In genomic region chr3:121722971-121723844, GRCm38 (mm10) we compare ENCODE assay signal across 8 mouse cellular contexts. TPM values are rescaled to one million over a fixed set of nuclear protein-coding genes. Genes with fewer than 3 reads are reported as not detected.
DNase-seq lines count a peak whose midpoint lies in the region; ATAC-seq lines count a peak whose summit lies in the region.

Gene F3 (plus strand): TSS chr3:121723537.

- no peaks in the 10 kb centered on the region for H3K36me3 ChIP-seq in intestine, embryonic 16.5 days (ENCODE audit: control insufficient read depth, insufficient read depth, low read length)
- no peaks in the 10 kb centered on the region for H3K36me3 ChIP-seq in midbrain, embryonic 10.5 days

- H3K27me3 ChIP-seq in intestine, embryonic 16.5 days (replicated peaks; ENCODE audit: control insufficient read depth, insufficient read depth, low read length): peaks cover 15% of the 10 kb centered on the region; the same call in 1 of the 2 replicates
- peaks cover 81% of the 10 kb centered on the region for H3K27me3 ChIP-seq in midbrain, embryonic 10.5 days (ENCODE audit: low read depth, poor library complexity, severe bottlenecking)

- peak; percentile 87 to 95 for DNase-seq in adrenal gland, adult (ENCODE audit: inconsistent age in 2 of 2, low spot score in 1 of 2)
- DNase-seq in embryo, embryonic 10 days (ENCODE audit: low spot score): peak; percentile 91
- DNase-seq in gastrocnemius, postnatal 4 days (ENCODE audit: low spot score in 2 of 2): peak; percentile 75 to 80
- DNase-seq in left cerebral cortex, postnatal 4 days: peak; percentile 85
- DNase-seq in midbrain, embryonic 10.5 days (ENCODE audit: low spot score): peak; percentile 86
- DNase-seq in skeletal muscle tissue, adult 2 months (ENCODE audit: low read depth, low spot score): peak; percentile 55

- peak within 1 kb of the TSS; percentile 57 for H3K27ac ChIP-seq in intestine, embryonic 16.5 days (ENCODE audit: low read length)
- peak within 1 kb of the TSS; percentile 82 for H3K27ac ChIP-seq in midbrain, embryonic 10.5 days (replicated peaks)

- intact Hi-C loops in left cerebral cortex, postnatal 4 days (cut with DNase I): loop anchor here (5.0 kb wide), 1 partner anchor 86 kb away; no protein-coding TSS in a partner anchor

- H3K9ac ChIP-seq in intestine, embryonic 16.5 days (ENCODE audit: low read depth, low read length): peak within 1 kb of the TSS; percentile 68

- H3K9me3 ChIP-seq in intestine, embryonic 16.5 days (ENCODE audit: control insufficient read depth, low read length): no peaks in the 10 kb centered on the region
- no peaks in the 10 kb centered on the region for H3K9me3 ChIP-seq in midbrain, embryonic 10.5 days (replicated peaks)

- WGBS in intestine, embryonic 16.5 days: under 1% methylated on average over 73 of the region's 73 CpGs
- WGBS in midbrain, embryonic 10.5 days: under 1% methylated on average over 72 of the region's 73 CpGs

- ATAC-seq in intestine, embryonic 16.5 days: peak; percentile 86
- no peak for ATAC-seq in inflammation-experienced regulatory T-cells, adult 6 months

- peak within 1 kb of the TSS; percentile 69 for H3K4me3 ChIP-seq in intestine, embryonic 16.5 days (ENCODE audit: low read length)
- H3K4me3 ChIP-seq in midbrain, embryonic 10.5 days: peak within 1 kb of the TSS; percentile 71

- peak within 1 kb of the TSS; percentile 94 for H3K4me2 ChIP-seq in intestine, embryonic 16.5 days (ENCODE audit: low read depth, low read length)

- peaks cover 25% of the 10 kb centered on the region for H3K4me1 ChIP-seq in intestine, embryonic 16.5 days (ENCODE audit: control insufficient read depth, insufficient read depth, low read length)
- H3K4me1 ChIP-seq in midbrain, embryonic 10.5 days: peaks cover 45% of the 10 kb centered on the region

RNA-seq across cellular contexts. Expression of gene F3, which starts in this region (rescaled TPM):
- 1 to 10 TPM; 3.0 to 4.7 TPM for total RNA-seq in gastrocnemius, postnatal 4 days (2021)
- polyA plus RNA-seq in intestine, embryonic 16.5 days (2015; fragmentation: Nextera tagmentation; extraction: Ambion mirVana): 24.7 and 28.6 TPM in 2 replicates
- total RNA-seq in left cerebral cortex, postnatal 4 days (2021): 10 to 100 TPM; 15.2 to 16.6 TPM
- 4.6 and 5.8 TPM in 2 replicates for polyA plus RNA-seq in midbrain, embryonic 10.5 days (2016; fragmentation: Nextera tagmentation; extraction: Ambion mirVana)
- under 1 TPM in 1 of 3 experiments, not detected in 2; 0.43 TPM for polyA plus RNA-seq in inflammation-experienced regulatory T-cells, adult 6 months (2017; shearing (Covaris generic))
